Mouse (Mus musculus): ENCODE data around the gene Atp2a2. TPM values are rescaled to one million over a fixed set of nuclear protein-coding genes. Genes with fewer than 3 reads are reported as not detected.

Atp2a2 gene
- total and polyA plus RNA-seq, 3 experiments, result 61.6 to 158 (median 80.9) TPM

DNA sequence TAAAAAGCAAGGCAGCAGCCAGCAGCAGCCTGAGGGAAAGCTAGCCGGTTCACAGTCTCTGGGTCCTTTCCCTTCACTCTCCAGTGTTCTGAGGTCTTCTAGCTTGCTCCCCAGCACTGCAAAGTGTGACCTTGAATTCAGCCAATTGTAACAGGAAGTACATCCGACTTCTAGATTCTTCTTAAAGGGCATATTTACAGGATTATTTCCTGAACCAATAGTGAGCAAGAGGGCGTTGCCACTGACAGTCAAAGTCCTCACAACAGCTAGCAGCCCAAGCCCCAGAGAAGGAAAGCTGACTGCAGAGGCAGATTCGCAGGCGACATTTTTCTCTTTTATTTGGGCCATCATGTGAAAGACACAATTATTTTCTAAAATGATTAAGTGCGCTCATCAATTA lies 46.6 kb upstream of the Atp2a2 start:
- dilution Hi-C loops (cut with MboI; ENCODE audit: extremely low pct_ligation_motif_present, extremely low pct_unique_long_range_greater_than_20kb, low sequenced_read_pairs) (no loop called here), in situ Hi-C loops (cut with MboI; ENCODE audit: low pct_ligation_motif_present, low pct_unique_long_range_greater_than_20kb, low sequenced_read_pairs) (no loop called here)
- Histone ChIP-seq H3K27me3 (replicated peaks) (no peaks in the 10 kb centered on the region), H3K4me3 (replicated peaks in 1 of 3; ENCODE audit: low read depth in 2 of 3, low read length in 2 of 3, poor library complexity in 1 of 3) (no peak overlapping the region), H3K4me2 (ENCODE audit: insufficient read depth, low read depth, poor library complexity, severe bottlenecking) (no peak overlapping the region), H3K9ac (ENCODE audit: insufficient read depth, low read depth) (no peak overlapping the region), H3K36me3 (replicated peaks in 1 of 2; ENCODE audit: control insufficient read depth in 1 of 2, insufficient read depth in 1 of 2, low read length in 1 of 2) (no peaks in the 10 kb centered on the region), H3K79me2 (replicated peaks; ENCODE audit: control insufficient read depth, extremely low read depth, insufficient read depth, poor library complexity, severe bottlenecking) (no peaks in the 10 kb centered on the region), H3K4me1 (ENCODE audit: control insufficient read depth in 1 of 2, insufficient read depth in 2 of 2) (peaks cover 2 to 4% of the 10 kb centered on the region in 2 experiments; a peak in 3 of 4 replicates), H3K9me3 (replicated peaks; ENCODE audit: low read length) (no peaks in the 10 kb centered on the region), H3K27ac (ENCODE audit: insufficient read depth, low read depth) (no peak overlapping the region)
- DNase-seq (ENCODE audit: extremely low read depth), result no peak
- no peak for TF ChIP-seq MEF2A (IDR thresholded peaks at IDR 0.05; ENCODE audit: borderline replicate concordance, low read depth, low read length)
- no peak for TF ChIP-seq ZC3H11A (IDR thresholded peaks at IDR 0.05; ENCODE audit: low read depth, low read length)
- no peak for TF ChIP-seq ETS1 (conservative IDR thresholded peaks at IDR 0.05; ENCODE audit: low read depth, low read length)
- no peak for TF ChIP-seq MAFK (IDR thresholded peaks at IDR 0.05; ENCODE audit: insufficient replicate concordance, low read length)
- TF ChIP-seq USF1 (IDR thresholded peaks at IDR 0.05; ENCODE audit: low read depth, low read length), result no peak
- no peak for TF ChIP-seq E2F4 (IDR thresholded peaks at IDR 0.05; ENCODE audit: insufficient replicate concordance, low read depth, low read length)
- no peak for TF ChIP-seq UBTF (IDR thresholded peaks at IDR 0.05; ENCODE audit: low read depth, low read length)
- no peak for TF ChIP-seq ZMIZ1 (IDR thresholded peaks at IDR 0.05; ENCODE audit: low read depth, low read length)
- no peak for TF ChIP-seq JUND (conservative IDR thresholded peaks at IDR 0.05; ENCODE audit: low read depth, low read length)
- TF ChIP-seq POLR2A (IDR thresholded peaks at IDR 0.05; ENCODE audit: low read depth, low read length), result no peak
- no peak for TF ChIP-seq KAT2A (IDR thresholded peaks at IDR 0.05; ENCODE audit: insufficient replicate concordance, low read length)
- no peak for TF ChIP-seq NRF1 (IDR thresholded peaks at IDR 0.05; ENCODE audit: low read depth, low read length)
- no peak for TF ChIP-seq RCOR1 (conservative IDR thresholded peaks at IDR 0.05; ENCODE audit: low read depth, low read length)
- no peak for TF ChIP-seq SIN3A (IDR thresholded peaks at IDR 0.05; ENCODE audit: low read length)
- no peak for TF ChIP-seq RAD21 (IDR thresholded peaks at IDR 0.05; ENCODE audit: low read depth, low read length)
- TF ChIP-seq PAX5 (IDR thresholded peaks at IDR 0.05; ENCODE audit: low read length), result no peak
- no peak for TF ChIP-seq SMC3 (IDR thresholded peaks at IDR 0.05; ENCODE audit: low read depth, low read length)
- no peak for TF ChIP-seq TCF12 (IDR thresholded peaks at IDR 0.05; ENCODE audit: low read depth, low read length)
- no peak for TF ChIP-seq BHLHE40 (IDR thresholded peaks at IDR 0.05; ENCODE audit: low read depth, low read length)
- TF ChIP-seq ZNF384 (IDR thresholded peaks at IDR 0.05; ENCODE audit: low read depth, low read length), result no peak

GRCm38 (mm10) chr5:122547810-122548209 lies 45.8 kb upstream of the Atp2a2 start:
- Histone ChIP-seq H3K27ac (ENCODE audit: insufficient read depth, low read depth) (no peak overlapping the region), H3K9ac (ENCODE audit: insufficient read depth, low read depth) (no peak overlapping the region), H3K4me2 (ENCODE audit: insufficient read depth, low read depth, poor library complexity, severe bottlenecking) (no peak overlapping the region), H3K27me3 (replicated peaks) (no peaks in the 10 kb centered on the region), H3K36me3 (replicated peaks in 1 of 2; ENCODE audit: control insufficient read depth in 1 of 2, insufficient read depth in 1 of 2, low read length in 1 of 2) (no peaks in the 10 kb centered on the region), H3K79me2 (replicated peaks; ENCODE audit: control insufficient read depth, extremely low read depth, insufficient read depth, poor library complexity, severe bottlenecking) (no peaks in the 10 kb centered on the region), H3K4me1 (ENCODE audit: control insufficient read depth in 1 of 2, insufficient read depth in 2 of 2) (peaks cover 2 to 4% of the 10 kb centered on the region in 2 experiments; a peak in 3 of 4 replicates), H3K4me3 (replicated peaks in 1 of 3; ENCODE audit: low read depth in 2 of 3, low read length in 2 of 3, poor library complexity in 1 of 3) (no peak overlapping the region), H3K9me3 (replicated peaks; ENCODE audit: low read length) (no peaks in the 10 kb centered on the region)
- in situ Hi-C loops (cut with MboI; ENCODE audit: low pct_ligation_motif_present, low pct_unique_long_range_greater_than_20kb, low sequenced_read_pairs), result no loop called here
- dilution Hi-C loops (cut with MboI; ENCODE audit: extremely low pct_ligation_motif_present, extremely low pct_unique_long_range_greater_than_20kb, low sequenced_read_pairs), result no loop called here
- no peak for DNase-seq (ENCODE audit: extremely low read depth)
- no peak for TF ChIP-seq MYC (IDR thresholded peaks at IDR 0.05; ENCODE audit: low read depth, low read length)
- TF ChIP-seq HCFC1 (IDR thresholded peaks at IDR 0.05; ENCODE audit: low read depth, low read length), result no peak
- no peak for TF ChIP-seq POLR2A (IDR thresholded peaks at IDR 0.05; ENCODE audit: low read depth, low read length)
- TF ChIP-seq GABPA (IDR thresholded peaks at IDR 0.05; ENCODE audit: insufficient replicate concordance, low read depth, low read length), result no peak
- TF ChIP-seq SIN3A (IDR thresholded peaks at IDR 0.05; ENCODE audit: low read length), result no peak
- TF ChIP-seq EP300 (IDR thresholded peaks at IDR 0.05; ENCODE audit: low read length), result no peak
- TF ChIP-seq ELF1 (IDR thresholded peaks at IDR 0.05; ENCODE audit: low read depth, low read length), result no peak

All from CH12.LX (cell line).